Mouse (Mus musculus) heart, adult 10 weeks (tissue): ENCODE measurements around the gene Olfr902. TPM values are rescaled to one million over a fixed set of nuclear protein-coding genes. Genes with fewer than 3 reads are reported as not detected.

ENCODE experiments used
- polyA plus RNA-seq: library from polyadenylated mRNA; stranded (reverse); fragments of 350-450 nt; fragmentation: Illumina TruSeq; extraction: RNeasy Lipid Tissue Mini Kit (QIAGEN cat#74804); gene quantifications from one replicate; pipeline ENCODE4 v1.2.3, GENCODE M21; 2014; ENCODE audit warnings: low read depth, low replicate concordance

Olfr902 gene
- polyA plus RNA-seq: not detected

GRCm38 (mm10) chr9:38447352-38447751 lies at the start of gene Olfr902:
Olfr902 (plus strand) TSS chr9:38447652.

DNA sequence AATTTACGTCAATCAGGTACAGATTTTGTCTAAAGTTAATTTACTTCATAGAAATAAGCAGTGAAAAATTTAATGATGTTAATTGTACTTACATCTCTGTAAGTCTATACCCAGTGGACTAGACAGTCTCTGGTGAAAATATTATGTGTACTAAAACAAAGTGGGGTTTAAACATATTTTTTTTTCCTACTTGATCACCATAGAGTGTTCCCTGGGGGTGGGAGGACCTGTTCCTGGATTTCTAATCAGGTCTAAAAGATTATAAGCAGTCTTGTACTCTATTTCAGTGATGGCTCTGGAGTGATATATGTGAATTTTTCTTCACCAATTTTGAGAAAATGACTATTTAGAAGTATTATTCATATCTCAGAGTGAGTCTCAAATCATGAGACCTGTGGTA lies 46.1 kb upstream of the Olfr902 start, which contains the start of gene Olfr147:
Gene Olfr147 (plus strand): TSS at position 301 of the 400 bp plus-strand sequence.

GRCm38 (mm10) chr9:38429155-38429554 lies 18.3 kb upstream of the Olfr902 start, which contains the start of gene Olfr901:
Olfr901 (plus strand) TSS chr9:38429455.

DNA sequence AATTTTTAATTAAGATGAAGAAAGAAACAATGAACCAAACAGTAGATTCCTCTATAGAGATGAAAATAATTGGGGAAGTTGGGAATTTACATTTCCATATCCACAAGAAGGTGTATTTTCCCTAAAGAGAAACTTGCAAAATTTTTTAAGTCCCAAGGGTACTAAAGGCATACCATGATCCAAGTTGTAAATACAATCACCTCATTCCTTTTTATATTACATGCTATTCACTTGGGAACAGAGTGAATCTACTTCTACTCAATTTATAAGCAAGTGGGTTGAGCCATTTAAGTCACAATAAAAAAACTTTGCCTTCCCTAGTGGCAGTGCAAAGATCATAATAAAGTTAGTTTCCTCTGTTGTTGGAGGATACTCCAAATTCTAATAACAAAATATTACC lies 15.4 kb downstream of the Olfr902 start, which contains the start of gene Olfr904:
Gene Olfr904 (plus strand): TSS at position 301 of the 400 bp plus-strand sequence.

GRCm38 (mm10) chr9:38470807-38471206 lies 23.4 kb downstream of the Olfr902 start, which contains the start of gene Olfr905:
Olfr905 (plus strand) TSS chr9:38471107.

GRCm38 (mm10) chr9:38486785-38487184 lies 39.3 kb downstream of the Olfr902 start, which contains the start of gene Olfr906:
Olfr906 (plus strand) TSS chr9:38487085.

GRCm38 (mm10) chr9:38495501-38495900 lies 48.0 kb downstream of the Olfr902 start, which contains the start of gene Olfr907:
Olfr907 (plus strand) TSS chr9:38495801.

Other genes with a start within 250 kb of the Olfr902 start
- not detected for gene Olfr893, start 239.3 kb upstream of the Olfr902 start, polyA plus RNA-seq
- not detected for gene Olfr894, start 229.6 kb upstream of the Olfr902 start, polyA plus RNA-seq
- not detected for gene Olfr143, start 194.9 kb upstream of the Olfr902 start, polyA plus RNA-seq
- not detected for gene Olfr895, start 179.8 kb upstream of the Olfr902 start, polyA plus RNA-seq
- gene Olfr896-ps1, start 156.5 kb upstream of the Olfr902 start, polyA plus RNA-seq: not detected
- not detected for gene Olfr25, start 118.6 kb upstream of the Olfr902 start, polyA plus RNA-seq
- not detected for gene Olfr898, start 99.2 kb upstream of the Olfr902 start, polyA plus RNA-seq
- not detected for gene Olfr250, start 80.8 kb upstream of the Olfr902 start, polyA plus RNA-seq
- not detected for gene Olfr251, start 70.6 kb upstream of the Olfr902 start, polyA plus RNA-seq
- gene Olfr147, start 46.0 kb upstream of the Olfr902 start, polyA plus RNA-seq: not detected
- gene Olfr901, start 18.2 kb upstream of the Olfr902 start, polyA plus RNA-seq: not detected
- not detected for gene Olfr904, start 15.5 kb downstream of the Olfr902 start, polyA plus RNA-seq
- not detected for gene Olfr905, start 23.5 kb downstream of the Olfr902 start, polyA plus RNA-seq
- not detected for gene Olfr906, start 39.4 kb downstream of the Olfr902 start, polyA plus RNA-seq
- not detected for gene Olfr907, start 48.1 kb downstream of the Olfr902 start, polyA plus RNA-seq
- not detected for gene Olfr911-ps1, start 73.9 kb downstream of the Olfr902 start, polyA plus RNA-seq
- not detected for gene Olfr910, start 90.2 kb downstream of the Olfr902 start, polyA plus RNA-seq
- not detected for gene Olfr912, start 132.5 kb downstream of the Olfr902 start, polyA plus RNA-seq
- not detected for gene Olfr913, start 145.1 kb downstream of the Olfr902 start, polyA plus RNA-seq
- not detected for gene Olfr914, start 157.4 kb downstream of the Olfr902 start, polyA plus RNA-seq
- gene Olfr916, start 212.2 kb downstream of the Olfr902 start, polyA plus RNA-seq: not detected
- not detected for gene Olfr917, start 218.2 kb downstream of the Olfr902 start, polyA plus RNA-seq
- gene Olfr918, start 226.9 kb downstream of the Olfr902 start, polyA plus RNA-seq: not detected